Mouse (Mus musculus) C2C12 (cell line): ENCODE measurements at regions not wholly inside any gene's neighbourhood (a gene's known extent, or its start where the extent isn't known, plus 50 kb on each side); places are given as distances from the start of the nearest gene placed in this dataset.

Experiments used
- H3K27me3 ChIP-seq: one replicate; pipeline ENCODE4 v1.6.1; 2011; ENCODE audit not compliant: control insufficient read depth, insufficient read depth, insufficient read length
- H3K36me3 ChIP-seq: one replicate; pipeline ENCODE4 v1.6.1; 2011; ENCODE audit not compliant: control insufficient read depth, insufficient read depth
- H3K4me3 ChIP-seq: one replicate; pipeline ENCODE4 v1.5.1; 2011; ENCODE audit warnings: mild to moderate bottlenecking, control low read depth; ENCODE audit not compliant: poor library complexity, insufficient read depth, severe bottlenecking
- H3K79me2 ChIP-seq: one replicate; pipeline ENCODE4 v1.6.1; 2011; ENCODE audit not compliant: control insufficient read depth, insufficient read depth
- H3K79me3 ChIP-seq: one replicate; pipeline ENCODE4 v1.6.1; 2011; ENCODE audit warnings: low read depth, control low read depth
- H3ac ChIP-seq: one replicate; pipeline ENCODE3; 2011; ENCODE audit warnings: low read depth; ENCODE audit not compliant: control insufficient read depth, insufficient read length
- CEBPB ChIP-seq: IDR thresholded peaks from one replicate; pipeline ENCODE4 v1.6.1; 2011; ENCODE audit warnings: low read depth, mild to moderate bottlenecking, control low read depth, moderate library complexity
- CTCF ChIP-seq: IDR thresholded peaks from one replicate; pipeline ENCODE4 v1.5.1; 2011; ENCODE audit not compliant: control insufficient read depth, insufficient read depth, insufficient read length
- FOSL1 ChIP-seq: IDR thresholded peaks from one replicate; pipeline ENCODE4 v1.8.0; 2011; ENCODE audit warnings: mild to moderate bottlenecking, low read length; ENCODE audit not compliant: poor library complexity, insufficient read depth, severe bottlenecking
- MAX ChIP-seq: IDR thresholded peaks from one replicate; pipeline ENCODE4 v1.6.1; 2011; ENCODE audit warnings: mild to moderate bottlenecking, control low read depth
- MYOD1 ChIP-seq: IDR thresholded peaks from one replicate; pipeline ENCODE4 v1.6.1; 2011; ENCODE audit warnings: low read depth; ENCODE audit not compliant: control insufficient read depth, insufficient read length
- MYOG ChIP-seq: IDR thresholded peaks from one replicate; pipeline ENCODE4 v1.6.1; 2011; ENCODE audit not compliant: control insufficient read depth, insufficient read length; ENCODE audit errors: extremely low read depth
- USF1 ChIP-seq: IDR thresholded peaks from one replicate; pipeline ENCODE4 v1.6.1; 2011; ENCODE audit warnings: low read depth, mild to moderate bottlenecking, control low read depth, moderate library complexity

DNA sequence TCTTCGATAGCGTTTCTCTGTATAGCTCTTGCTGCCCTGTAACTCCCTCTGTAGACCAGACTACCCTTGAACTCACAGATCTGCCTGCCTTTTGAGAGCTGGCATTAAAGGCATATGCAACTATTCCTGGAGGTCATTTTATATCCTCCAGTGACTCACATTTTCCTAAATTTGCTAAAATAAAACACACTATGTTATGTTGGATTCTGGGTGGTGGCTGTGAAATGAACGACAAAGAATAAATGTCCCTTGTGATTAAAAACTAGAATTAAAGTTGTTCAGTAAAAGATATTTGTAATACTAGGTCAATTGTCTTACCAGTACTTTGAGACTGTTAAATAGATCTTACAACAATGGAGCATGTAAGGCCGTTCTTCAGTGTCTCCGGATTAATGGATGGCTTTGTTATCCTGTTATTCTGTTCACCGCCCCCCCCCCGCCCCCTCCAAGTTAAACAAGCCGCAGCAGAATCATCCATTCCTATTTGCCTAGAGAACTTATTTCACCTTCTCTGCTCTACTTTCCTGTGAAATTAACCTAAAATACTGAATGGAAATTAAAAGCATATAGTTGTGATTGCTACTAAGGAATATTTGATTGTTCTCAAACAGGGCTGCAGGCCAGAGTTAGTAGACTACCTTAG lies 240.4 kb downstream of the Mef2c start:
- Histone ChIP-seq H3K79me2 (no peaks in the 10 kb centered on the region), H3K36me3 (no peaks in the 10 kb centered on the region), H3K4me3 (no peak overlapping the region), H3ac (no peak overlapping the region), H3K27me3 (no peaks in the 10 kb centered on the region), H3K79me3 (no peaks in the 10 kb centered on the region)
- no peak for TF ChIP-seq CEBPB
- TF ChIP-seq CTCF = no peak
- TF ChIP-seq FOSL1 = no peak
- TF ChIP-seq MYOG = no peak
- no peak for TF ChIP-seq MYOD1
- TF ChIP-seq MAX = no peak
- no peak for TF ChIP-seq USF1

DNA sequence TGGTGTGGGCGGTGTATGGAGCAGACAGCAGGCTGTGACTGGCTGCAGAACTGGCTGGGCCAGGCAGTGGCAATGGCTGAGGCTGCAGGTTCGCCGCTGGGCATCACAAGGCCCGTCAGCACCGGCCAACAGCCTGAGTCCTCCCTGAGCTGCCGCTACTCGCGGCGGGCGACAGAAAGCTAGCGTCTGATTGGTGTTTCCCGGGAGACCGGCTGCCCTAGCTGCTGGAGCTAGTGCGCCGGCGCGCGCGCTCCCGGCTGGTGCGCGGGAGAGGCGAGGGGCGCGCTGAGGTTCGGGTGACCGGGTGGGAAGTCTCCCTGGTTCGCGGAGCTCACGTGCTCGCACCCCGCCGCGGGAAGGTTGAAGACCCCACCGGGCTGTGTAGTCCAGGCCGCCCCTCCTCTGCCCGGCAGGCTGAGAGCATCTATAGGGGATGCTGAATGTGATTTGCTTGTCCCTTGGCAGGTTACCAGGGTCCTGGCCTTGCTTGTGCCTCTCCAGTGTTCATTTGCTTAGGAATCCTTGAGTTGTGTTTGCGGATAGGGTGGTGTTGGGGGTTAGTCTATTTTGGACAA lies 241.2 kb downstream of the Mef2c start:
- H3K79me3 ChIP-seq = no peaks in the 10 kb centered on the region
- no peaks in the 10 kb centered on the region for H3K79me2 ChIP-seq
- H3K27me3 ChIP-seq = no peaks in the 10 kb centered on the region
- H3K36me3 ChIP-seq = no peaks in the 10 kb centered on the region
- no peak for TF ChIP-seq CTCF
- H3K4me3 ChIP-seq = no peak overlapping the region
- no peak overlapping the region for H3ac ChIP-seq

DNA sequence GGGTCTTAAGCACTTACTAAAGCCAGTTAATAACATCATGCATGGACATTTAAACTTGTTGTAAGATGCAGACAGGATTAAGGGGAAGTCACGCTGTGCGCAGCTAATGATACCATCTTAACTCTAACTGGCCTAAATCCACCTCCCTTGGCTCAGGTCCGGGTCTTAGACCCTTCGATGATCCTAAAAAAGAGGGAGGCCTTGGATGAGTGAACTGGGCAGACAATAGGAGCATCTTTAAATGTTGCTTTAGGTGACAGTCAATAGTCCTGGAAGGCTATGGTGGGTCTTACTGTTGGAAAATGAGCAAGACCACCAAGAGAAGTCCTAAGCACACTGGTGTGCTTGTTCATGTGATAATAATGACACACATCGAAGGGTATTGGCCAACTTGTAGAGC lies 242.1 kb downstream of the Mef2c start:
- Histone ChIP-seq H3K36me3 (no peaks in the 10 kb centered on the region), H3K79me2 (no peaks in the 10 kb centered on the region), H3K27me3 (no peaks in the 10 kb centered on the region), H3ac (no peak overlapping the region), H3K4me3 (no peak overlapping the region), H3K79me3 (no peaks in the 10 kb centered on the region)
- no peak for TF ChIP-seq MYOG
- TF ChIP-seq USF1 = no peak
- no peak for TF ChIP-seq FOSL1
- TF ChIP-seq CEBPB = no peak
- no peak for TF ChIP-seq CTCF
- TF ChIP-seq MYOD1 = no peak
- no peak for TF ChIP-seq MAX

DNA sequence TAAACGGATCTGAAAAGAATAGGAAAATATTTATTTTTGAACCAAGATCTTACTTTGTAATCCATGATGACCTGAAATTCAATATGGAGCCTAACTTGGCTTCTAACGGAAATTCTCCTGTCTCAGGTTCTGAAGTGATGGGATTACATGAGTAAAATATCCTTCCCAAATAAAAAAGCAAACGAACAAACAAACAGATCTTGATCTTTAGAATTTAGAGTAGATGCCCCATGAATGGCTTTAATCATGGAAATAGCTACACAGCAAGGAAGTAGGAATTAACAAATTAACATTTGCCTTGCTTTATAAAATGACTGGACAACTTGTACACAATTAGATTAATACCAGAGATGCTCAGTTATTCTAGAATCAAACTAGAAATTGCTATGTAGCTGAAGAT lies 243.8 kb downstream of the Mef2c start:
- no peak for TF ChIP-seq USF1
- TF ChIP-seq CEBPB = no peak
- no peaks in the 10 kb centered on the region for H3K79me2 ChIP-seq
- H3K27me3 ChIP-seq = no peaks in the 10 kb centered on the region
- no peaks in the 10 kb centered on the region for H3K79me3 ChIP-seq
- no peak overlapping the region for H3ac ChIP-seq
- no peaks in the 10 kb centered on the region for H3K36me3 ChIP-seq
- no peak overlapping the region for H3K4me3 ChIP-seq

DNA sequence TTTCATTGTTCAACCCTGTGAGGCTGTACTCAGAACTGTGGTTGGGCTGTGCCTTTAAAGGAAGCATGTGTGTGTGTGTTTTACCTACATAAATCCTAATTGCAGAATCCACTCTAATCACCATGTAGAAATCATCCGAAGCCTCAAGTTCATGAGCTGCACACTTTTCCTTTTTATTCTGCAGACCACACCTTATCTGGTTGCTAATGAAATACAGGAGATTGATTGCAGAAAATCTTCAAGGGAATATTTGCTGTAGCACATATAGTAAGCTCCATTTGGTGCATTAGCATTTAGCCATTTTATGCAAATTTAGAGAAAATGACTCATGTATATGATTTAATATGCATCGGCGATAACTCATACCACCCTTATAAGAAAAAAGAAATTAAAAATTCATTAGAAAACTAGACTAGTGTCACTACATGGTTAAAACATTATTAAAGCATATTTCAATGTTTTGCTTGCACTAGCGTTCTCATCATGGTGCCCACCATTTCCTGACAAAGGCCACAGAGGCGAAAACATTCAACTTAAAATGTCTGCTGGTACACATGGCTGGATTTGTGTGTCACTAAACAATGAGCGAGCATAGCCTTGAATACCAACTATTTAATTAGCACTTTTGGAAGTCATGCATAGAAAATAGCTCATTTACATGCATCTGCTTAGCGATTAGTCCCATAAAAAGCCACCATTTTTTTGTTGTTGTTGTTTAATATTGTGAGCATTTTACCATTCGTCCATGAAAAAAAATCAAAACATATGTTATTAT lies 245.7 kb downstream of the Mef2c start:
- H3K79me3 ChIP-seq = no peaks in the 10 kb centered on the region
- H3K27me3 ChIP-seq = no peaks in the 10 kb centered on the region
- H3K4me3 ChIP-seq = no peak overlapping the region
- TF ChIP-seq CEBPB = no peak
- no peak for TF ChIP-seq USF1
- no peak for TF ChIP-seq FOSL1
- no peak for TF ChIP-seq CTCF
- no peak for TF ChIP-seq MYOG
- no peak for TF ChIP-seq MAX
- TF ChIP-seq MYOD1 = no peak
- no peaks in the 10 kb centered on the region for H3K79me2 ChIP-seq
- H3ac ChIP-seq = no peak overlapping the region
- H3K36me3 ChIP-seq = no peaks in the 10 kb centered on the region

DNA sequence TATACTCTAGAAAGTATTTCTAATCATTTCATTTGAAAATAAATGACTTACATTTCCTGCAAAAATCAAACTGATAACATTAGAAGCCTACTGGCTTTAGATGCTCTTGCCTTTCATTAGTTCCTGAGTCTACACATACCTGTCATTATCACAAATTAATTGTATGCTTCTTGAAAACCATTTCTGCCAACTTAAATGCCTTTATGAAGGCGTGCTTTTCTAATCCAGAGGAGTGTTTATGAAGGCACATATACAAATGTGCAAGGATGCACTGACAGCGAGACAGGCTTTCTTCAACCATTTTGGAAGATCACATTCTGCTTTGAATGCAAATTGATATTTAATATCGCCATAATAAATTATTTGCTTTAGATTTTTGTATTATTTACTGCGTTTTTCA lies 246.6 kb downstream of the Mef2c start:
- Histone ChIP-seq H3K79me3 (no peaks in the 10 kb centered on the region), H3ac (no peak overlapping the region), H3K27me3 (no peaks in the 10 kb centered on the region), H3K36me3 (no peaks in the 10 kb centered on the region), H3K4me3 (no peak overlapping the region), H3K79me2 (no peaks in the 10 kb centered on the region)
- TF ChIP-seq CEBPB (no peak), FOSL1 (no peak), MYOD1 (no peak), MAX (no peak), USF1 (no peak), MYOG (no peak), CTCF (no peak)
